Mouse (Mus musculus): ENCODE results near the gene Hoxd10. TPM values are rescaled to one million over a fixed set of nuclear protein-coding genes. Genes with fewer than 3 reads are reported as not detected.

Hoxd10 gene
- total RNA-seq, 2 experiments from 2014 or later = not detected

- DNase-seq (ENCODE audit: low spot score in 2 of 2) = no peak
Measured at GRCm38 (mm10) chr2:74728303-74728680, 36.6 kb downstream of the Hoxd10 start.

GRCm38 (mm10) chr2:74730331-74730730, 38.6 kb downstream of the Hoxd10 start:
- no peak for DNase-seq (ENCODE audit: low spot score in 2 of 2)

DNA sequence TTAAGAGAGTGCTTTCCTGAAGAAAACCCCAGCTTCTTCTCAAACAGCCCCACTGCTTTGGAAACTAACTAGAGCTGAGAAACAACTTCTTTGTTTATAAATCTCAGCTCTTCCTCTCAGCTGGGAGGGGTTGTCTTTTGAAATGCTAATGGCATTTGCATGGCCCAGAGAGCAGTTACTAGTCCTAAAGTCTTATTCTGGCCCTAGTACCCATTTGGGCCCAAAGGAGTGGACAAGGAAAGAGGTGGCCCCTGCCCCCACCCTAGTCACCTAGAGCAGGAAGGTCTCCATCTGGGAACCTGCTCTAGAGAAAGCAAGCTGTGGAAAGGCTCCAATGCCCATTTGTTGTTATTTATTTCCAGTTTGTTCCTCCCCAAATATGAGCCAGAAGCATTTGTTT, 39.3 kb downstream of the Hoxd10 start:
- no peak for DNase-seq (ENCODE audit: low spot score in 2 of 2)

DNA sequence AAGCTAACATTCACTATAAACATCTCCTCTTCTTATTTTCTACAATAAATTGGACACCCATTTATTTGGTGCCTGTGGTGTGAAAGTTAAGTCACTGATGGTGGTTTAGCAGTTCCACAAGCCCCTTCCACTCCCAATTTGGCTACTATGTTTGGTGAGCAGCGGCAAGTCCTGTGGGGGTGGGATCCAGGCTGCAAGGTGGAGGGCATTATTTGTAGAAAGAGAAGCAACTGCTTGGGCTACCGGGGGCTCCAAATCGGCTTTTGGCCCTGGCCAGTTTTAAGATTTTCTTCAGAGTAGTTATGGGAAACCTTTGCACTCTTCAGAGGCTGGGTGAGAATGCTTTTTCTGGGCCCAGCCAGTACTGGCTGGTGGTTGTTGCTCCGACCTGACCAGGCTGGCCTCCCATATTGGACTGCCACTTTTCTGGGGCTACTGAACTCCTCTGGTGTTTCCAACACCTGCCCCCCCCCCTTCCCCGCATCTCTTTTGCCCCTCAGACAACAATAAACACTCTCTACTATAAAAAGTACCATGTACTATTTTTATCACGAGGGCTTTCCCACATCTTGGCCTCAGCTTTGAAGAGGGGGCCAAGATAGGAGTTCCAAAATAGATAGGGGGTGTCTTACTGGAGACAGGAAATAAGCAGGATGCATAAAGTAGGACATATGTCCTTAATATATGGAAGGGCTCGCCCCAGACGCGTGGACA, 40.2 kb downstream of the Hoxd10 start:
- no peak for DNase-seq (ENCODE audit: low spot score in 2 of 2)

- no peak for DNase-seq (ENCODE audit: low spot score in 2 of 2)
Measured at GRCm38 (mm10) chr2:74732513-74733316, 41.0 kb downstream of the Hoxd10 start.

- DNase-seq (ENCODE audit: low spot score in 2 of 2) = no peak
Measured at GRCm38 (mm10) chr2:74733317-74733661, 41.6 kb downstream of the Hoxd10 start.

GRCm38 (mm10) chr2:74733765-74734164, 42.0 kb downstream of the Hoxd10 start:
- no peak for DNase-seq (ENCODE audit: low spot score in 2 of 2)

DNA sequence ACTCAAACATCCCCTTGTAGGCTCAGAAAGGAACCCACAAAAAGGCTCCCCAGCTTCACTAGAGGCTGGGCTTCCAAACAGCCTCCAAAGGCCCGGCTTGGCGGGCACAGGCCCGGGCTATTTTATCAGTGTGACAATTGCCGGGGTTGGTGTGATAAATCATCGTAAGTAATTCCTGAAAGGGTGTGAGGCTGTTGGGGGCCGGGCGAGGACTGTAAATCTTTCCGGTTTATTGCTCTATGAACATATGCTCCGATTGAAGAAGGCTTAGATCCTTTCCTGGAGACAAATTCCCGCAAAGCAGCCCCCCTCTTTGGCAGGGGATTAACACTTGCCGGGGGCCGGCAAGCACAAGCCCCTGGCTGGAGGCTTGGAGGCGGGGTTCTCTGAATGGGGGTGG, 42.7 kb downstream of the Hoxd10 start:
- DNase-seq (ENCODE audit: low spot score in 2 of 2) = no peak

DNA sequence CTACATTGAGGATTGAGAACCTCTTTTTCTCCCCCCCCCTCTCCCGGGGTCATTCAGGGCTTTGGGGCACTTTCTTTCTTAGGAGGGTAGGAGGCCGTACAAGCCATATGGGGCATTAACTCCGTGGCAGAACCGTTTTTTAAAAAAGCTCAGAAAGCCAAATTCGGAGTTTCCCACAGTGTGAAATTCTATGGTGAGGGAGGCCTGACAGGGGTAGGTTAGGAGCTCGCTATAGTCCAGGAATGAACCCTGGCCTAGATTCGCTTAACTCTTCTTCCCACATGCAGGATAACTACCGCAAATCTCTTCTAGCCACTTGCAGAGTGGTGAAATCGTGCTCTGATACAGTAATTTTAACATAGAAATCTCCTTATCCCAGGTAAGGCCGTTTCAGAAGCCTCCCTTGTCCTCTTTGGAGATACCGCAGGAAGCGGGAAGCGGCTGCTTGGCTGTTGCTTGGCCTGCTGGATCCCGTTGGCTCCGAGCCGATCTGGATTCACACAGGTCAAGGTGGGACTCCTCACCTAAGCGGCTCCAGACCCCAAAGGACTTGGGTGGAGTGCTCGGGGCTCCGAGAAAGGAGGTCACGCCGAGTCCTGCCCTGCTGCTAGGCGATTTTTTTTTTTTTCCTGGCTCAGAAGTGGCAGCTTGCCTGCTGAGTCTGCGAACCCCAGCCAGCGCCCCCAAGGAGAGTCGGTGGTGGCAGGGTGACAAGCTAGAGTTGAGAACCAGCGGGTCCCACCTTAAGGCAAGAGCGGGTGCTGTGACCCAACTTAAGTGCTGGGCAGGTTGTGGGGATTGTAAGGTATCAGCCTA, 43.5 kb downstream of the Hoxd10 start:
- DNase-seq (ENCODE audit: low spot score in 2 of 2) = no peak

GRCm38 (mm10) chr2:74735851-74736687, 44.3 kb downstream of the Hoxd10 start:
- no peak for DNase-seq (ENCODE audit: low spot score in 2 of 2)

DNA sequence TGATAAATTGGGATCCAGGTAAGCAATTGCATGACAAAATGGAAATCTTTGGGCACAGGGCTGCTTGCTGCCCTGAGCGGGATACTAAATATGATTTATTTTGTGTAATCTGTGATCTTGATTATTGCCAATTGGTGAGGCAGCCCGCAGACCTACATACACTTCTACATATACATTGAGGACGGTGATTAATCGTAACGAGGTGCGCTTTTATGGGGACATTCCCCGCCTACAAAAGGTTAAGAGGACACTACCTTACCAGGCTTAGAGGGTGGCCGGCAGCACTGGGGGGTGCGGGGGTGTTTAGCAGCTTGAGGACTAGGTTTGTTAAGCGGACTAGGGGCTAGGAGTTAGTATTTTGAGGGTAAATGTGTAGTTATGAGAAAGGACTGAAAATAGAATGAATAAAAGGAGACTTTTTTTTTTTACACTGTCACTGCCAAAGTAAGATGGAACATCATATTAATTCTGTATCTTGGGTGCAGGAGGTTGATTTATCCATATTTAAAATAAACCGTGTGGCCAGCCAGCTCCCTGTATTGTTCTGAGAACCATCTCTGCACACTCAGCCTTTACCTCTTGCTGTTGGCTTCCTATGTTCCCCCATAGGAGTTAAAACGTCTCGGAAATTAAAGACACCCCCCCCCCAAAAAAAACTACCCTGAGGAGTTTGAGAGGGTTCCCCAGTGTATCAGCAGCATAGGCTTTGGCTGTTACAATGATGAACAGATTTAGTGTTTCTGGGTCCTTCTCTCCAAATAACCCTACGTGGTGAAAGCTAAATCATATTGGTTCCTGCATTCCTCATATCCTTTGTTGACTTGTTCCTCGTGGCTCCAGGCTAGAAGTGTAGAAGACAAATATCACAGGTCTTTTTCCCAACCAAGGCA, 45.2 kb downstream of the Hoxd10 start:
- no peak for DNase-seq (ENCODE audit: low spot score in 2 of 2)

GRCm38 (mm10) chr2:74737578-74738070, 45.9 kb downstream of the Hoxd10 start:
- DNase-seq (ENCODE audit: low spot score in 2 of 2) = no peak

GRCm38 (mm10) chr2:74738623-74739475, 47.1 kb downstream of the Hoxd10 start:
- no peak for DNase-seq (ENCODE audit: low spot score in 2 of 2)

DNA sequence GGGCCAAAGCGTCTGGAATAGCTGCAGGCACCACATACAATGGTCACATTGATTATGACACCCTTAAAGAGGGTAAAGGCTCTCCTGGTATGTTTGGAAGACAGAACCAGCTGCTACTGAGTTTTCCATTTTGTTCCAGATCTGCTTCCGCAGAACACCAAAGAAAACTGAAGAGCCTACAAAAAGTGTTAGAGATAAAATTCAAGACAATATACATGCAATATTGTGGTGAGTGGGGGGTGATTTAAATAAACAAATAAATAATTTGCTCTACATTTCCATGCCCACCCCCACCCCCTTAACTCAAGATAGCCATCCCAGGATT, 47.7 kb downstream of the Hoxd10 start:
- no peak for DNase-seq (ENCODE audit: low spot score in 2 of 2)

DNA sequence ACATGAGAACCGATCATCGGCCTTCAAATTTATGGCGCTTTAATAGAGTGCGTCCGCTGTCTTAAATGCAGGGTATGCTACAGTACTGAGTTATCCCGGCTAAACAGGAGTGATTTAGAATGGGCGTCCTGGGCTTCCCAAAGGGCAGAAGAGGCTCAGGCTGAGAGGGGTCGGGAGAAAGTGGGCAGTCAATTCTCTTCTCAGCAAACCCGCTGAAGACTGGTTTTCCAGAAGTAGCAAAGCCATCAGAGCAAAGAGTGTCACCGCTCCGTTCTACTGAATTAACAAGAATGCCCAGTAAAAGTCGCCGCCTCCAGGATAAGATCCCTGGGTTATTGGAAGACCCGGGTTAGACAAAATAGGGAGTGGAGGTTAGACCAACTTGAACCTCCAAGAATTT, 48.1 kb downstream of the Hoxd10 start:
- no peak for DNase-seq (ENCODE audit: low spot score in 2 of 2)

GRCm38 (mm10) chr2:74740311-74741091, 48.8 kb downstream of the Hoxd10 start:
- no peak for DNase-seq (ENCODE audit: low spot score in 2 of 2)

DNA sequence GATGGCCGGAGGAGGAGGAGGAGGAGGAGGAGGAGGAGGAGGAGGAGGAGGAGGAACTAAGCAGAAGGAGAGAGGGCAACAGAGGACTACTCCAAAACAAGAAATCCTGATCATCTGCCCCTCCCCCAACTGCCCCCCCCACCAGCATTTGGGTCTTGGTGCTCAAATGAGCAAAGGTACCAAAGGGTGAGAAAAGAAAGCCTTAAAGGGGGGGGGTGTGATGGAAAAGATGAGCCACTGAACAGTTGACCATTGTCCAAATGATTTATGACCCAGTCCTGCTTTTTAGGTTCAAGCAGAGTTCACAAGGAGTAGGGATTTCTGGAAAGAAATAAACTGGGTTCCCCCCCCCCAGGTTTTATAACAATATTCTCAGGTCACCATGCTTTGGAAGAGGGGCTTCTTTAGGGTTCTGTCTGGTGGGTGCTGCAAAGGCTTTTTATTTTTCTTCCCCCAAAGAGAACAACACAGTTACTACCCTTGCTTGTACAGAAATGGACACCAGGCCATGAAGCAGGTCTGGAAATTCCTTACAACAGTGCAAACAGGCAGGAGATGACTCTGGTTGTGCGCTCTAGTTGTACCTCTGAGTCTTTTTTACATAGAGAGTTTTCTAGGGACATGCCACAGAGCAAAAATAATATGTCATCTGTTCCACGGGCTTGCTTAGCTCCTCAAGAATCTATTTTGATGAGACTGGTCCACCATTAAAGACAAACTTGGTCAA, 49.7 kb downstream of the Hoxd10 start:
- DNase-seq (ENCODE audit: low spot score in 2 of 2) = no peak

GRCm38 (mm10) chr2:74741979-74742277, 50.2 kb downstream of the Hoxd10 start:
- DNase-seq (ENCODE audit: low spot score in 2 of 2) = no peak
